In genomic region chr3:32537556-32537955, GRCm38 (mm10) we compare ENCODE assay signal across 8 mouse cellular contexts. TPM values are rescaled to one million over a fixed set of nuclear protein-coding genes. Genes with fewer than 3 reads are reported as not detected.
DNase-seq lines count a peak whose midpoint lies in the region; ATAC-seq and TF ChIP-seq lines count a peak whose summit lies in the region.

No protein-coding gene starts in this region.

- H3K27me3 ChIP-seq in midbrain, embryonic 13.5 days: no peaks in the 10 kb centered on the region
- no peaks in the 10 kb centered on the region for H3K27me3 ChIP-seq in midbrain, embryonic 16.5 days (ENCODE audit: control insufficient read depth, insufficient read depth, low read depth, low read length)

- TF ChIP-seq CTCF in olfactory bulb, adult 2 months (IDR thresholded peaks at IDR 0.05; ENCODE audit: insufficient read depth, low read depth, low read length): no peak

- no peak for DNase-seq in cerebellum, postnatal 4 days (ENCODE audit: low spot score in 2 of 2)
- peak; percentile 85 for DNase-seq in brain, adult 2 months (ENCODE audit: low read depth, low spot score)
- DNase-seq in gastrocnemius, postnatal 25 days: peak; percentile 71
- DNase-seq in layer of hippocampus, adult 9-11 months: peak; percentile 74

- WGBS in olfactory bulb, adult 2 months: 19% methylated on average over 1 of the region's 1 CpGs
- 65% methylated on average over 1 of the region's 1 CpGs for WGBS in midbrain, embryonic 13.5 days
- WGBS in midbrain, embryonic 16.5 days: 56% methylated on average over 1 of the region's 1 CpGs

- no peak for TF ChIP-seq POLR2A in olfactory bulb, adult 2 months (IDR thresholded peaks at IDR 0.05; ENCODE audit: insufficient read depth, low read depth, low read length)

- H3K4me1 ChIP-seq in olfactory bulb, adult 2 months (ENCODE audit: control insufficient read depth, insufficient read depth, low read length): no peaks in the 10 kb centered on the region
- 0 out of 2 replicates have a peak, but pooled peaks cover 2% of the 10 kb centered on the region for H3K4me1 ChIP-seq in midbrain, embryonic 13.5 days (replicated peaks)
- H3K4me1 ChIP-seq in midbrain, embryonic 16.5 days (ENCODE audit: control insufficient read depth, insufficient read depth, low read length): no peaks in the 10 kb centered on the region

- H3K9me3 ChIP-seq in midbrain, embryonic 13.5 days: no peaks in the 10 kb centered on the region
- H3K9me3 ChIP-seq in midbrain, embryonic 16.5 days (replicated peaks; ENCODE audit: control insufficient read depth, low read length, poor library complexity, severe bottlenecking): no peaks in the 10 kb centered on the region

- peak overlapping the region; percentile 64 for H3K27ac ChIP-seq in olfactory bulb, adult 2 months (ENCODE audit: insufficient read depth, low read depth, low read length)
- H3K27ac ChIP-seq in midbrain, embryonic 13.5 days: no peak overlapping the region
- no peak overlapping the region for H3K27ac ChIP-seq in midbrain, embryonic 16.5 days (ENCODE audit: low read length)

- H3K4me2 ChIP-seq in midbrain, embryonic 13.5 days (replicated peaks): no peak overlapping the region
- no peak overlapping the region for H3K4me2 ChIP-seq in midbrain, embryonic 16.5 days (ENCODE audit: low read length)

- H3K9ac ChIP-seq in midbrain, embryonic 13.5 days (replicated peaks): no peak overlapping the region
- no peak overlapping the region for H3K9ac ChIP-seq in midbrain, embryonic 16.5 days (ENCODE audit: low read depth, low read length)

- no peak overlapping the region for H3K4me3 ChIP-seq in olfactory bulb, adult 2 months (ENCODE audit: insufficient read depth, low read depth, low read length)
- no peak overlapping the region for H3K4me3 ChIP-seq in midbrain, embryonic 13.5 days (replicated peaks)
- no peak overlapping the region for H3K4me3 ChIP-seq in midbrain, embryonic 16.5 days (ENCODE audit: low read depth, low read length)

- H3K36me3 ChIP-seq in midbrain, embryonic 13.5 days: peaks cover 57% of the 10 kb centered on the region
- peaks cover 29% of the 10 kb centered on the region; the same call in 1 of the 2 replicates for H3K36me3 ChIP-seq in midbrain, embryonic 16.5 days (ENCODE audit: control insufficient read depth, insufficient read depth, low read length)

- ATAC-seq in cerebellum, adult (ENCODE audit: insufficient number of reproducible peaks, low FRiP score, low TSS enrichment): peak; percentile 56; the same call in 1 of the 2 replicates
- no peak for ATAC-seq in midbrain, embryonic 13.5 days
- no peak for ATAC-seq in midbrain, embryonic 16.5 days

RNA-seq across cellular contexts. Expression of gene Mfn1, which starts 8.3 kb away (rescaled TPM):
- total RNA-seq in gastrocnemius, postnatal 25 days (2021): 100 to 1,000 TPM; 184 to 204 TPM
- not detected in 2 replicates for polyA plus RNA-seq in olfactory bulb, adult 2 months (2012; ENCODE audit: insufficient read depth, insufficient read length, low replicate concordance, missing spikeins)
- polyA plus RNA-seq in midbrain, embryonic 13.5 days (2015; fragmentation: Nextera tagmentation; extraction: Ambion mirVana): 35.9 and 39.9 TPM in 2 replicates
- 41.7 and 43.5 TPM in 2 replicates for polyA plus RNA-seq in midbrain, embryonic 16.5 days (2015; fragmentation: Nextera tagmentation; extraction: Ambion mirVana)

RNA-seq across cellular contexts. Expression of gene Zfp639, which starts 27.5 kb away (rescaled TPM):
- total RNA-seq in gastrocnemius, postnatal 25 days (2021): 10 to 100 TPM; 20.6 to 26.3 TPM
- polyA plus RNA-seq in olfactory bulb, adult 2 months (2012; ENCODE audit: insufficient read depth, insufficient read length, low replicate concordance, missing spikeins): not detected in 2 replicates
- polyA plus RNA-seq in midbrain, embryonic 13.5 days (2015; fragmentation: Nextera tagmentation; extraction: Ambion mirVana): 36.5 and 40.4 TPM in 2 replicates
- polyA plus RNA-seq in midbrain, embryonic 16.5 days (2015; fragmentation: Nextera tagmentation; extraction: Ambion mirVana): 36.6 and 41.7 TPM in 2 replicates

RNA-seq across cellular contexts. Expression of gene Kcnmb3, which starts 45.5 kb away (rescaled TPM):
- total RNA-seq in gastrocnemius, postnatal 25 days (2021): not detected
- polyA plus RNA-seq in olfactory bulb, adult 2 months (2012; ENCODE audit: insufficient read depth, insufficient read length, low replicate concordance, missing spikeins): not detected in 2 replicates
- 0.09 and 0.15 TPM in 2 replicates for polyA plus RNA-seq in midbrain, embryonic 13.5 days (2015; fragmentation: Nextera tagmentation; extraction: Ambion mirVana)
- polyA plus RNA-seq in midbrain, embryonic 16.5 days (2015; fragmentation: Nextera tagmentation; extraction: Ambion mirVana): 0.10 and 0.16 TPM in 2 replicates

Comparison
In these comparisons a context has a peak if more than half of its experiments do, and no peak if none do; other contexts are left out.
1. DNase-seq: peak in brain, adult 2 months (single experiment), gastrocnemius, postnatal 25 days (single experiment) and layer of hippocampus, adult 9-11 months (single experiment); none in cerebellum, postnatal 4 days (0 of 2).